Mouse (Mus musculus) MN1 (cell line): Measurements from ENCODE around the gene Tle2.

Experiments used
- DNase-seq: peaks from one replicate; pipeline ENCODE4 v3.0.0-alpha.2; 2016; ENCODE audit warnings: low spot score

Tle2 gene

GRCm38 (mm10) chr10:81575208-81575631 is 859 bp downstream of the Tle2 start:
- DNase-seq = no peak

DNA sequence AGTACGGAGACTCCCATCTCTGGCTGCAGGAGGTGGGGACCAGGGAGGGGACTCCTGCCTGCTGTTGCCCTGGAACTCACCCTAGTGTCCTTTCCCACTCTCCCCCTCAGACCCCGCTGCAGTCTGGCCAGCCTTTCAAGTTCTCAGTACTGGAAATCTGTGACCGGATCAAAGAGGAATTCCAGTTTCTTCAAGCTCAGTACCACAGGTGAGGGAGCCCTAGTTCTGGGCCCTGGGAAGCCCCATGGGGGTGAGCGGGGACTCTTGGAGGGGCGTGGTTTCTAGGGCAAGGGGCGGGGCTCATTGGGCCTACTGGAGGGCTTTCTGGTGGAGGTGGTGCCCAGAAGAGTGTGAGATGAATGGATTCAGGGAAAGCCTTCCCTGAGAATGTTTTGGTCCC is 1.3 kb downstream of the Tle2 start:
- DNase-seq = no peak

DNA sequence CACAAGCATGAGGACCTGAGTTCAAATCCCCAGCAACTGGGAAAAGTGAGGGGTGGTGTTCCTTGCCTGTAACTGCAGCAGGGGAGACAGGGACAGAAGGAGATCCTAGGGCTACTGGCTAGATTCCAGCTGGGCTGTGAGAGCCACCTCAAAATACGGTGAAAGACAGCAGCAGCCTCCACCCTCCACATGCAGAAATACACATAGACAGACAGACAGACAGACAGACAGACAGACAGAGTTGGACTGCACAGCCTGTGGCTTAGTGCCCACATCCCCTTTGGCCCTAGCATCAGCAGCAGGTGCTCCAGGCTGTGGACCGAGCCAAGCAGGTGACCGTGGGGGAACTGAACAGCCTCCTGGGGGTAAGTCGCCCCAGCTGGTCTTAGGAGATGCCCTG is 5.6 kb downstream of the Tle2 start:
- no peak for DNase-seq

DNA sequence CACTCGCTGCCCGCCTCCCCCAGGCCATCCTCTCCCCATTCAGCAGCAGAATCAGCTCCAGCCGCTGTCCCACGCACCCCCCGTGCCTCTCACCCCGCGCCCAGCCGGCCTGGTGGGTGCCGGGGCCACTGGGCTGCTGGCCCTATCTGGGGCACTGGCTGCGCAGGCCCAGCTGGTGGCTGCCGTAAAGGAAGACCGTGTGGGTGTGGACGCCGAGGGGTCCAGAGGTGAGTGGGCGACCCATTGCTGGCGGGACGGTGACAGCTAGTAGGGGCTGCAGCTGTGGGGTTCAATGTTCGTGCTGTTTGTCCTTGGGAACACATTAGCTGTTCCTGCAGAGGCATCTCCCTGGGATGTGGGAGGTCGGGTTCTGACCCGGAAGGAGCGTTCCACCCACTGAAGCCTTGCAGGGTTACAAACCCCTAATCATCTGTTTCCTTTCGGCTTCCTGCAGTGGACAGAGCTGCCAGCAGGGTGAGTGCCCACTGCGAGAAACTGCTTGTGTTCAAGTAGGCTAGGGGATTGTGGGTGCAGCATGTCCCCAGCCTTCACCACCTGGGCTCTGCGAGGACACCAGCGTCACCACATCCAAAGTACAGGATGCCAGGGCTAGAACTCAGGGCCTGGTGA is 6.2 kb downstream of the Tle2 start:
- no peak for DNase-seq

DNA sequence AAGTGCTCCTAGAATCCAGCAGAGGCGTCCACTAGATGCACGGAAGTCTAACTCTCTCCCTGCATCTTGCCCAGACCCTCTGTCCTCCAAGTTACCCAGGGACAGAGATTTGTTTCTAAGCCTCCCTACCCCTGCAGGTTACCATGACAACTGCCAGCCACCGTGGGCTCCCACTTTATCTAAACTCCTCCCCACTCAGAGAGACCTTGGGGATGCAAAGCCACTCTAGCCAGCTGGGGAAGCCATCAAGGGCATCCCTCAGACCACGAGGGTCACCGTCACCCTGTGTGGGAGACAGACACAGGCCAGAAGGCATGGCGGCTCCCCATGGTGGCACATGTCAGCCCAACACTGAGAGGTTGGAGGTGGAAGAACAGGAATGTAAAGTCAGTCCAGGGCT is 9.0 kb downstream of the Tle2 start:
- DNase-seq = no peak

GRCm38 (mm10) chr10:81588739-81589138 is 14.4 kb downstream of the Tle2 start:
- DNase-seq = no peak

DNA sequence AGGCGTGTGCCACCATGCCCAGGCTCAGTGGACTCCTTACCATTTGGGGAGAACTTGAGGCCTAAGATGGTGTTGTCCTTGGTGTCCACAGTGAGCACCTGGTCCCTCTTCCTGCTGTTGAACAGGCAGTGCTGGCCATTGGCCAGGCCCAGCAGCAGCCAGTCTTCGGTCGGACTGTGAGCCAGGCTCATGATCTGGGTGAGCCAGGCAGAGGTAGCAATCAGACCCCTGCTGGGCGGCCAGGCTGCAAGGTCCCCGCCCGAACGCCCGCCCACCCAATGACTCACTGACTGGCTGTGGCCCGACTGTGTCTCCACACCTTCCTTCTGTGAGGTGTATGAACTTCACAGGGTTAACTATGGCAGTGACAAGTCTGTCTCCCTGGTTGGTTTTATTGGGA is 17.5 kb downstream of the Tle2 start:
- peak; percentile 70 for DNase-seq

GRCm38 (mm10) chr10:81592631-81593030 is 18.3 kb downstream of the Tle2 start:
- DNase-seq = no peak

- DNase-seq = no peak
Measured at GRCm38 (mm10) chr10:81593223-81593622, 18.9 kb downstream of the Tle2 start.

DNA sequence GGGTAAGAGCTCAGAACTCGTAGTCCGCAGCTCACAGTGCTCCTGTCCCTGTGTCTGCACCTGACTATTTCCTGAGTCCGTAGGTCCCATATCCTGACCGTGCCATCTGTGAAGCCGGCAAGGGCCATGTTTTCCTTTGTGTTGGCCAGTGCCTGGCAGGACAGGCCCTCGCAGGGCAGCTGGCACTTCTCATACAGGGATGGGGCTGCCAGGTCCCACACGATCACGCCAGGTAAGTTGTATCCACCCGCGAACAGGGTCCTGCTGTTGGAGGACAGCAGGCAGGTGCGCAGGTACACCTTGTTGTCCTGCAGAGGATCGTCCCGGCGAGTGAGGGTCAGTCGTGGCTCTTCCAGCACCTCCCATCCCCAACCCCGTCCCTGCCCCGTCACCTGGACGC is 19.6 kb downstream of the Tle2 start:
- no peak for DNase-seq

DNA sequence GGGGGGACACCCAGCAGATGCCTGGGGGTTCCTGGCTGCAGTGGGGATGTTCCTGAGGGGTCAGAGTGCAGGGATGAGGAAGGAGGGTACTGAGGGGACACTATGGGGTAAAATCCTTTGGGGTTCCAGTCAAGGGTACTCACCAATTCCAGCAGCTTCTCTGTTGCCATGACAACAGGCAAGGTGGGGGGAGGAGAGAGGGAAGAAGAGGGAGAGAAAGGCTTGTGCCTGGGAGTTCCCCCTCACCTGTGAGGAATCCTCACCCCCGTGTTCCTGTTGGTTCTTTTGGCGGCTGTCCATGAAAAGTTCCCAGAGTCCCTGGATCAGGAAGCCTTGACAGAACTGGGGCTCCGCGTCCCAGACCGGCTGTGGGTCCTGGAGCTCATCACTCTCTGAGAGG is 21.2 kb downstream of the Tle2 start:
- DNase-seq = no peak

DNA sequence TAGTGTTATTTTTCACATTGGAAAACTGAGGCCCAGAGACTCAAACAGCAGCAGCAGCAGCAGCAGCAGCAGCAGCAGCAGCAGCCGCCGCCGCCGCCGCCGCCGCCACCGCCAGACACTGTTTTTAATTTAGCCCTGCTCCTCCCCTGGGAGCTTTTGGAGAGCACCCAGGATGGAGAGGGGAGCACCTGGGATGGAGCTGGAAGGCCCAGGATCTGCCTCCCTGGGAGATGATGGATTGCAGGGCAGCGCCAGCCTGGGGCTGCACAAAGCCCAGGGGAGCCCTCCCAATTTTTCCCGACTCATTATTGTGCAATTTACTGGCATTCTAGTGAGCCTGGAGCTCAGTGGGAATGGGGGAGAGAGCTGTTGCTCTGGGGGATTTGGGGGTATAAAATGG is 22.2 kb downstream of the Tle2 start:
- peak; percentile 93 for DNase-seq

DNA sequence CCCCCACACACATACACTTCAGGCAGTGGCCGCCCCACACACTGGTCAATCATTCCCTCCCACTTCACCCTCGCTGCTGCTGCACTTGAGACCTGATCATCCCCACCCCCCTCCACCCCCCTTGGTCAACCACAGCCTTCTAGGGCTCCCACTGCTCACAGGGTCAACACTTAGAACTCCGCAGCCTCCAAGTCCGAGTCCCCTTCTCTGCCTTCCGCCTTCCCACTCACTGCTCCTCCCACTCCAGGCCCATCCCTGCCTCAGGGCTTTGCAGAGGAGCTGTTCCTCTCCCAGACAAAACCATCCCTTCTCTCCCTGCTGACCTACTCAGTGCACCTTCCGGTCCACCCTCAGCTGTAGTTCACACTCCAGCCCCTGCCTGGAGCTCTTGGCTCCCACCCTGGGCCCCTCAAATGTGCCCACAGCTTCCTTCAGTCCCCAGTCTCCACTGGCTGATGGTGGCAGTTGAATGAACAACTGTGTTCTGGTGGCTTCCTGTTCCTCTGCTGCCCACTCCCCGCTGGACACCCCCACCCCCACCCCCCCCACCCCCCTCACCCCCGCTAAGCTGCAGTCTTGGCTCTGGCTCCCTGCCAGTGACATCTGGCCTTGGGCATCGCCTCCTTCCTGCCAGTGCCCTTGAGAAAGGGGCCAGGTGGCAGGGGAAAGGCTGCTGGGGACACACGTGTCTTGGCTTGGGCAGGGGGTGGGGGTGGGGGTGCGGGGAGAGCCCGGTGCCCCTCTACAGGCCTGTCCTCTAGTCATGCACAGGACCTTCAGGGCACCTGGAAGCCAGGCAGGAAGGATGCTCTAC is 23.0 kb downstream of the Tle2 start:
- peak; percentile 90 for DNase-seq

DNA sequence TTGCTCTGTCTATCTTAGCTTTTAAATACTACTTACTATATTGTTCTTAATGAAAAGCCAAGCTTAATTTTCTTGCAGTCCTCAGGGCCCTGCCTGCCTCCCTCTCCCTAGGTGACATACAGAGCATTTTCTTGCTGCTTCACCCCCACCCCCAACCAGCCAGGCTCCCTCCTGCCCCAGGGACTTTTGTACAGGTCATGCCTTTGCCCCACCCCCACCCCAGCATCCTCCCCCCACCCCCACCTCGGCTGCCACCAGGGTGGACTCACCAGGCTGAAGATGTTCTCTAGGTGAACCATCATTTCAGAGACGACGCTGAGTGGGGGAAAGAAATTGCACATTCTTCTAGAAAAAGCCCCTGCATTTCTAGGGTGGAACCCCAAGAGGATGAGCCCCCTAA is 24.0 kb downstream of the Tle2 start:
- no peak for DNase-seq

- no peak for DNase-seq
Measured at GRCm38 (mm10) chr10:81598871-81599270, 24.5 kb downstream of the Tle2 start.

GRCm38 (mm10) chr10:81599630-81600029 is 25.3 kb downstream of the Tle2 start:
- no peak for DNase-seq

- no peak for DNase-seq
Measured at GRCm38 (mm10) chr10:81600096-81600495, 25.7 kb downstream of the Tle2 start.

- DNase-seq = peak; percentile 98
Measured at GRCm38 (mm10) chr10:81600738-81601203, 26.4 kb downstream of the Tle2 start, which contains the start of gene Tle6. TSS of gene Tle6 (minus strand) at chr10:81601073.

GRCm38 (mm10) chr10:81601396-81601905 is 27.1 kb downstream of the Tle2 start:
- DNase-seq = no peak

GRCm38 (mm10) chr10:81602741-81603151 is 28.4 kb downstream of the Tle2 start:
- DNase-seq = peak; percentile 86

GRCm38 (mm10) chr10:81604019-81604967 is 29.9 kb downstream of the Tle2 start:
- DNase-seq = no peak
